Mouse (Mus musculus) frontal cortex, adult 2 months (tissue): ENCODE data around the gene Arsa. TPM values are rescaled to one million over a fixed set of nuclear protein-coding genes. Genes with fewer than 3 reads are reported as not detected.

ENCODE experiments used
- DNase-seq, 2 experiments: peaks; one replicate each; pipeline ENCODE4 v3.0.0; 2022; ENCODE audit warnings: low spot score in 1 of 2; ENCODE audit errors: extremely low spot score in 1 of 2
- polyA plus RNA-seq: library from polyadenylated mRNA; depleted of rRNA; stranded (reverse); fragments of >200 nt; gene quantifications from 2 replicates; pipeline ENCODE4 v1.2.3, GENCODE M21; 2012; rRNA removed

Gene Arsa
- polyA plus RNA-seq = 29.6 and 34.9 TPM in 2 replicates

GRCm38 (mm10) chr15:89477091-89477491, at the start of gene Arsa:
Gene Arsa, minus strand, starts transcription at chr15:89477425.
- DNase-seq = no peak

GRCm38 (mm10) chr15:89526776-89527325, 49.6 kb upstream of the Arsa start:
- no peak for DNase-seq

- DNase-seq = no peak
These were observed 48.7 kb upstream of the Arsa start for GRCm38 (mm10) chr15:89525896-89526295.

- DNase-seq = no peak
These were observed 48.2 kb upstream of the Arsa start for GRCm38 (mm10) chr15:89525464-89525863.

- DNase-seq = no peak
These were observed 47.6 kb upstream of the Arsa start for GRCm38 (mm10) chr15:89524611-89525415.

- DNase-seq = no peak
These were observed 46.9 kb upstream of the Arsa start for GRCm38 (mm10) chr15:89524001-89524571.

GRCm38 (mm10) chr15:89523283-89523832, 46.1 kb upstream of the Arsa start:
- DNase-seq = no peak

GRCm38 (mm10) chr15:89522566-89523282, 45.5 kb upstream of the Arsa start:
- no peak for DNase-seq

GRCm38 (mm10) chr15:89521951-89522350, 44.7 kb upstream of the Arsa start:
- no peak for DNase-seq

- DNase-seq = no peak
These were observed 35.5 kb upstream of the Arsa start for GRCm38 (mm10) chr15:89512679-89513078.

- no peak for DNase-seq
These were observed 30.5 kb upstream of the Arsa start for GRCm38 (mm10) chr15:89507751-89508150.

- DNase-seq = no peak
These were observed 27.6 kb upstream of the Arsa start for GRCm38 (mm10) chr15:89504838-89505237.

GRCm38 (mm10) chr15:89501321-89501720, 24.1 kb upstream of the Arsa start:
- DNase-seq = no peak

GRCm38 (mm10) chr15:89500221-89500791, 23.1 kb upstream of the Arsa start:
- no peak for DNase-seq

- peak in 1 of 2 experiments; percentile 55 for DNase-seq
These were observed 22.6 kb upstream of the Arsa start for GRCm38 (mm10) chr15:89499784-89500220.

- no peak for DNase-seq
These were observed 21.9 kb upstream of the Arsa start, which contains the start of gene Shank3 for GRCm38 (mm10) chr15:89498961-89499688. Gene Shank3, plus strand, starts transcription at chr15:89499623.

GRCm38 (mm10) chr15:89498049-89498960, 21.1 kb upstream of the Arsa start:
- peak; percentile 66 to 88 for DNase-seq

- no peak for DNase-seq
These were observed 20.3 kb upstream of the Arsa start for GRCm38 (mm10) chr15:89497391-89498048.
